Mouse (Mus musculus) monocyte, adult 2 months (primary cell): Measurements from ENCODE around the gene Fmnl1.
"Not testable (repeated sequence)": the region's sequence is repeated elsewhere in the genome, so short reads cannot be mapped to it uniquely, and the experiment has no call there.

Experiments used
- DNase-seq, 2 experiments: peaks; one replicate each; pipeline ENCODE4 v3.0.0; 2022; ENCODE audit warnings: low spot score in 2 of 2, low read depth in 1 of 2

Gene Fmnl1

GRCm38 (mm10) chr11:103219995-103220394, 49.1 kb downstream of the Fmnl1 start:
- DNase-seq: no peak

GRCm38 (mm10) chr11:103221437-103221836, 50.5 kb downstream of the Fmnl1 start:
- no peak for DNase-seq

- not testable (repeated sequence) for DNase-seq
Measured at GRCm38 (mm10) chr11:103222718-103223117, 51.8 kb downstream of the Fmnl1 start.

GRCm38 (mm10) chr11:103223444-103223843, 52.5 kb downstream of the Fmnl1 start:
- DNase-seq: no peak

GRCm38 (mm10) chr11:103223951-103224456, 53.1 kb downstream of the Fmnl1 start:
- DNase-seq: no peak

GRCm38 (mm10) chr11:103229608-103230007, 58.7 kb downstream of the Fmnl1 start:
- no peak for DNase-seq

GRCm38 (mm10) chr11:103230626-103231025, 59.7 kb downstream of the Fmnl1 start:
- DNase-seq: no peak

GRCm38 (mm10) chr11:103231367-103231766, 60.5 kb downstream of the Fmnl1 start:
- no peak for DNase-seq

GRCm38 (mm10) chr11:103232966-103233365, 62.1 kb downstream of the Fmnl1 start:
- DNase-seq: peak; percentile 50 to 74

GRCm38 (mm10) chr11:103234447-103234846, 63.5 kb downstream of the Fmnl1 start:
- no peak for DNase-seq

GRCm38 (mm10) chr11:103235702-103236101, 64.8 kb downstream of the Fmnl1 start:
- no peak for DNase-seq

- DNase-seq: no peak
Measured at GRCm38 (mm10) chr11:103236431-103236830, 65.5 kb downstream of the Fmnl1 start.

GRCm38 (mm10) chr11:103236903-103237302, 66.0 kb downstream of the Fmnl1 start:
- no peak for DNase-seq

GRCm38 (mm10) chr11:103237757-103238156, 66.8 kb downstream of the Fmnl1 start:
- no peak for DNase-seq

- no peak for DNase-seq
Measured at GRCm38 (mm10) chr11:103240740-103241139, 69.8 kb downstream of the Fmnl1 start.

- no peak for DNase-seq
Measured at GRCm38 (mm10) chr11:103244856-103245255, 73.9 kb downstream of the Fmnl1 start.

GRCm38 (mm10) chr11:103246081-103246730, 75.3 kb downstream of the Fmnl1 start:
- DNase-seq: no peak

GRCm38 (mm10) chr11:103246731-103247290, 75.9 kb downstream of the Fmnl1 start:
- DNase-seq: no peak

- DNase-seq: no peak
Measured at GRCm38 (mm10) chr11:103247504-103248177, 76.7 kb downstream of the Fmnl1 start.
